Mouse (Mus musculus): Measurements from ENCODE around the gene Sec14l1. TPM values are rescaled to one million over a fixed set of nuclear protein-coding genes. Genes with fewer than 3 reads are reported as not detected.

Sec14l1 gene
- polyA plus RNA-seq, 1 experiment from 2014 or later, result 41.1 TPM

GRCm38 (mm10) chr11:117163098-117163497, 48.1 kb downstream of the Sec14l1 start:
- WGBS, result 85% methylated on average over 9 of the region's 9 CpGs
- no peak overlapping the region for H3K4me3 ChIP-seq (ENCODE audit: low read depth, low read length)
- ATAC-seq (ENCODE audit: insufficient number of reproducible peaks, insufficient read depth, low FRiP score, low read depth), result no peak
- no peaks in the 10 kb centered on the region for H3K4me1 ChIP-seq (ENCODE audit: control insufficient read depth, insufficient read depth, low read length)
- no peak overlapping the region for H3K9ac ChIP-seq (replicated peaks; ENCODE audit: low read depth, low read length)
- no peaks in the 10 kb centered on the region; the same call in 1 of the 2 replicates for H3K9me3 ChIP-seq (ENCODE audit: control insufficient read depth, low read depth, low read length)
- no peaks in the 10 kb centered on the region for H3K27me3 ChIP-seq (ENCODE audit: control insufficient read depth, insufficient read depth, low read length)
- H3K4me2 ChIP-seq (replicated peaks; ENCODE audit: low read depth, low read length), result no peak overlapping the region
- 0 out of 2 replicates have a peak, but pooled peaks cover 3% of the 10 kb centered on the region for H3K36me3 ChIP-seq (ENCODE audit: control insufficient read depth, insufficient read depth, low read length)
- no peak overlapping the region for H3K27ac ChIP-seq (ENCODE audit: low read length)

GRCm38 (mm10) chr11:117163771-117164170, 48.8 kb downstream of the Sec14l1 start:
- Histone ChIP-seq H3K4me3 (ENCODE audit: low read depth, low read length) (no peak overlapping the region), H3K9me3 (ENCODE audit: control insufficient read depth, low read depth, low read length) (no peaks in the 10 kb centered on the region; the same call in 1 of the 2 replicates), H3K27me3 (ENCODE audit: control insufficient read depth, insufficient read depth, low read length) (no peaks in the 10 kb centered on the region), H3K9ac (replicated peaks; ENCODE audit: low read depth, low read length) (no peak overlapping the region), H3K27ac (ENCODE audit: low read length) (no peak overlapping the region), H3K4me2 (replicated peaks; ENCODE audit: low read depth, low read length) (no peak overlapping the region), H3K4me1 (ENCODE audit: control insufficient read depth, insufficient read depth, low read length) (no peaks in the 10 kb centered on the region), H3K36me3 (ENCODE audit: control insufficient read depth, insufficient read depth, low read length) (0 out of 2 replicates have a peak, but pooled peaks cover 3% of the 10 kb centered on the region)
- WGBS, result 74% methylated on average over 6 of the region's 6 CpGs
- ATAC-seq (ENCODE audit: insufficient number of reproducible peaks, insufficient read depth, low FRiP score, low read depth), result no peak

- ATAC-seq (ENCODE audit: insufficient number of reproducible peaks, insufficient read depth, low FRiP score, low read depth), result no peak
- H3K36me3 ChIP-seq (ENCODE audit: control insufficient read depth, insufficient read depth, low read length), result no peaks in the 10 kb centered on the region
- H3K4me1 ChIP-seq (ENCODE audit: control insufficient read depth, insufficient read depth, low read length), result no peaks in the 10 kb centered on the region
- no peaks in the 10 kb centered on the region for H3K27me3 ChIP-seq (ENCODE audit: control insufficient read depth, insufficient read depth, low read length)
- H3K4me2 ChIP-seq (replicated peaks; ENCODE audit: low read depth, low read length), result no peak overlapping the region
- H3K9me3 ChIP-seq (ENCODE audit: control insufficient read depth, low read depth, low read length), result no peaks in the 10 kb centered on the region; the same call in 1 of the 2 replicates
- no peak overlapping the region for H3K27ac ChIP-seq (ENCODE audit: low read length)
- WGBS, result 78% methylated on average over 20 of the region's 20 CpGs
- H3K4me3 ChIP-seq (ENCODE audit: low read depth, low read length), result no peak overlapping the region
- H3K9ac ChIP-seq (replicated peaks; ENCODE audit: low read depth, low read length), result no peak overlapping the region
Observed at GRCm38 (mm10) chr11:117168278-117169087, 53.5 kb downstream of the Sec14l1 start.

- H3K9ac ChIP-seq (replicated peaks; ENCODE audit: low read depth, low read length), result no peak overlapping the region
- ATAC-seq (ENCODE audit: insufficient number of reproducible peaks, insufficient read depth, low FRiP score, low read depth), result no peak
- 94% methylated on average over 11 of the region's 11 CpGs for WGBS
- H3K4me2 ChIP-seq (replicated peaks; ENCODE audit: low read depth, low read length), result no peak overlapping the region
- H3K4me3 ChIP-seq (ENCODE audit: low read depth, low read length), result no peak overlapping the region
- no peak overlapping the region for H3K27ac ChIP-seq (ENCODE audit: low read length)
- H3K36me3 ChIP-seq (ENCODE audit: control insufficient read depth, insufficient read depth, low read length), result no peaks in the 10 kb centered on the region
- H3K9me3 ChIP-seq (ENCODE audit: control insufficient read depth, low read depth, low read length), result no peaks in the 10 kb centered on the region
- H3K4me1 ChIP-seq (ENCODE audit: control insufficient read depth, insufficient read depth, low read length), result peaks cover 1% of the 10 kb centered on the region; the same call in 1 of the 2 replicates
- H3K27me3 ChIP-seq (ENCODE audit: control insufficient read depth, insufficient read depth, low read length), result no peaks in the 10 kb centered on the region
Observed at GRCm38 (mm10) chr11:117169088-117169635, 54.2 kb downstream of the Sec14l1 start.

GRCm38 (mm10) chr11:117169801-117170565, 55.0 kb downstream of the Sec14l1 start:
- H3K27me3 ChIP-seq (ENCODE audit: control insufficient read depth, insufficient read depth, low read length), result no peaks in the 10 kb centered on the region
- no peaks in the 10 kb centered on the region for H3K36me3 ChIP-seq (ENCODE audit: control insufficient read depth, insufficient read depth, low read length)
- no peak overlapping the region for H3K27ac ChIP-seq (ENCODE audit: low read length)
- H3K9ac ChIP-seq (replicated peaks; ENCODE audit: low read depth, low read length), result no peak overlapping the region
- H3K9me3 ChIP-seq (ENCODE audit: control insufficient read depth, low read depth, low read length), result no peaks in the 10 kb centered on the region
- peaks cover 9% of the 10 kb centered on the region for H3K4me1 ChIP-seq (ENCODE audit: control insufficient read depth, insufficient read depth, low read length)
- no peak for ATAC-seq (ENCODE audit: insufficient number of reproducible peaks, insufficient read depth, low FRiP score, low read depth)
- no peak overlapping the region for H3K4me3 ChIP-seq (ENCODE audit: low read depth, low read length)
- H3K4me2 ChIP-seq (replicated peaks; ENCODE audit: low read depth, low read length), result no peak overlapping the region
- 94% methylated on average over 19 of the region's 19 CpGs for WGBS

- Histone ChIP-seq H3K9ac (replicated peaks; ENCODE audit: low read depth, low read length) (0 out of 2 replicates have a peak overlapping the region, but pooled peaks have one; percentile 14), H3K4me1 (ENCODE audit: control insufficient read depth, insufficient read depth, low read length) (peaks cover 20% of the 10 kb centered on the region), H3K36me3 (ENCODE audit: control insufficient read depth, insufficient read depth, low read length) (no peaks in the 10 kb centered on the region), H3K4me3 (ENCODE audit: low read depth, low read length) (peak overlapping the region; percentile 23), H3K27ac (ENCODE audit: low read length) (peak overlapping the region; percentile 80), H3K4me2 (replicated peaks; ENCODE audit: low read depth, low read length) (peak overlapping the region; percentile 46), H3K27me3 (ENCODE audit: control insufficient read depth, insufficient read depth, low read length) (no peaks in the 10 kb centered on the region), H3K9me3 (ENCODE audit: control insufficient read depth, low read depth, low read length) (no peaks in the 10 kb centered on the region)
- 33% methylated on average over 18 of the region's 18 CpGs for WGBS
- ATAC-seq (ENCODE audit: insufficient number of reproducible peaks, insufficient read depth, low FRiP score, low read depth), result no peak
Observed at GRCm38 (mm10) chr11:117174098-117174892, 59.3 kb downstream of the Sec14l1 start.

- Histone ChIP-seq H3K27ac (ENCODE audit: low read length) (peak overlapping the region; percentile 80), H3K27me3 (ENCODE audit: control insufficient read depth, insufficient read depth, low read length) (no peaks in the 10 kb centered on the region), H3K36me3 (ENCODE audit: control insufficient read depth, insufficient read depth, low read length) (no peaks in the 10 kb centered on the region), H3K4me2 (replicated peaks; ENCODE audit: low read depth, low read length) (peak overlapping the region; percentile 46), H3K9ac (replicated peaks; ENCODE audit: low read depth, low read length) (peak overlapping the region; percentile 14; the same call in 1 of the 2 replicates), H3K4me3 (ENCODE audit: low read depth, low read length) (peak overlapping the region; percentile 23), H3K9me3 (ENCODE audit: control insufficient read depth, low read depth, low read length) (no peaks in the 10 kb centered on the region), H3K4me1 (ENCODE audit: control insufficient read depth, insufficient read depth, low read length) (peaks cover 20% of the 10 kb centered on the region)
- 40% methylated on average over 15 of the region's 15 CpGs for WGBS
- no peak for ATAC-seq (ENCODE audit: insufficient number of reproducible peaks, insufficient read depth, low FRiP score, low read depth)
Observed at GRCm38 (mm10) chr11:117174924-117175323, 60.0 kb downstream of the Sec14l1 start.

All from stomach, embryonic 14.5 days (tissue).